Mouse (Mus musculus) testis, adult 2 months (tissue): ENCODE data around the gene Eva1c.

Experiments used
- CTCF ChIP-seq: fragments of 200-500 bp; IDR thresholded peaks from 2 replicates; pipeline ENCODE4 v1.5.1; 2012; ENCODE audit warnings: low read depth, mild to moderate bottlenecking, inconsistent platforms, low read length, moderate library complexity; ENCODE audit not compliant: control insufficient read depth, insufficient read depth, insufficient replicate concordance
- POLR2A ChIP-seq: fragments of 200-500 bp; IDR thresholded peaks from 2 replicates; pipeline ENCODE4 v1.6.1; 2012; ENCODE audit warnings: low read depth, mild to moderate bottlenecking, inconsistent platforms, low read length, moderate library complexity; ENCODE audit not compliant: control insufficient read depth

GRCm38 (mm10) chr16:90903300-90903699 lies 76.8 kb downstream of the Eva1c start:
- TF ChIP-seq POLR2A = no peak
- TF ChIP-seq CTCF = no peak
